Comparison of ENCODE assay signal across 9 mouse cellular contexts in genomic region chr12:80083937-80084336, GRCm38 (mm10). TPM values are rescaled to one million over a fixed set of nuclear protein-coding genes. Genes with fewer than 3 reads are reported as not detected.
A peak's percentile ranks its signal among the peaks of the same experiment; 100 is the strongest.
DNase-seq lines count a peak whose midpoint lies in the region; ATAC-seq and TF ChIP-seq lines count a peak whose summit lies in the region.
"Had no signal": no experiment of that assay in that cellular context is flagged by ENCODE, and none has a peak within 500 bp of the region (broad histone marks: within the 10 kb centered on the region; RNA-seq: fewer than 3 reads in every experiment).

No protein-coding gene starts in this region.

- no peak for TF ChIP-seq POLR2A in small intestine, adult 2 months (IDR thresholded peaks at IDR 0.05; ENCODE audit: low read depth, low read length)

- peaks cover 5% of the 10 kb centered on the region for H3K36me3 ChIP-seq in megakaryocyte, embryonic 14.5 days (replicated peaks; ENCODE audit: low read length)
- H3K36me3 ChIP-seq in embryonic facial prominence, embryonic 14.5 days (ENCODE audit: control insufficient read depth, insufficient read depth, low read length): no peaks in the 10 kb centered on the region
- no peaks in the 10 kb centered on the region for H3K36me3 ChIP-seq in small intestine, adult 2 months (ENCODE audit: control insufficient read depth, insufficient read depth, low read length)

- no peak for DNase-seq in embryonic facial prominence, embryonic 14.5 days (ENCODE audit: low spot score)
- peak; percentile 80 for DNase-seq in heart, postnatal 4 days
- peak; percentile 90 for DNase-seq in liver
- no peak for DNase-seq in left cerebral cortex, adult 18-20 months (ENCODE audit: low spot score in 2 of 2)

- H3K4me2 ChIP-seq in embryonic facial prominence, embryonic 14.5 days (ENCODE audit: low read depth, low read length): no peak overlapping the region

- ATAC-seq in megakaryocyte, adult 5-6 weeks (ENCODE audit: poor library complexity, severe bottlenecking): no peak
- ATAC-seq in embryonic facial prominence, embryonic 14.5 days (ENCODE audit: low read depth): 0 out of 2 replicates have a peak, but pooled peaks have one; percentile 71
- ATAC-seq in monocyte, adult 5-6 weeks (replicated peaks; ENCODE audit: insufficient number of reproducible peaks, low FRiP score, low TSS enrichment, poor library complexity, severe bottlenecking): no peak

- TF ChIP-seq CTCF in small intestine, adult 2 months (IDR thresholded peaks at IDR 0.05; ENCODE audit: extremely low read depth, insufficient read length, insufficient replicate concordance, low read depth, low read length): no peak

- no peaks in the 10 kb centered on the region for H3K27me3 ChIP-seq in megakaryocyte, embryonic 14.5 days (replicated peaks)
- H3K27me3 ChIP-seq in embryonic facial prominence, embryonic 14.5 days (replicated peaks; ENCODE audit: control insufficient read depth, insufficient read depth, low read length): no peaks in the 10 kb centered on the region
- H3K27me3 ChIP-seq in small intestine, adult 2 months (ENCODE audit: control insufficient read depth, insufficient read depth, low read length): no peaks in the 10 kb centered on the region
- H3K27me3 ChIP-seq: CH12.LX had no signal

- H3K4me1 ChIP-seq in megakaryocyte, embryonic 14.5 days: peaks cover 77% of the 10 kb centered on the region
- peaks cover 11% of the 10 kb centered on the region; the same call in 1 of the 2 replicates for H3K4me1 ChIP-seq in embryonic facial prominence, embryonic 14.5 days (ENCODE audit: control insufficient read depth, insufficient read depth, low read length)
- H3K4me1 ChIP-seq in small intestine, adult 2 months (ENCODE audit: control insufficient read depth, insufficient read depth, insufficient read length, low read length): peaks cover 23% of the 10 kb centered on the region; the same call in 1 of the 2 replicates

- no peak overlapping the region for H3K9ac ChIP-seq in embryonic facial prominence, embryonic 14.5 days (ENCODE audit: low read depth, low read length)

- H3K9me3 ChIP-seq in megakaryocyte, embryonic 14.5 days: 0 out of 2 replicates have a peak, but pooled peaks cover 5% of the 10 kb centered on the region
- no peaks in the 10 kb centered on the region for H3K9me3 ChIP-seq in embryonic facial prominence, embryonic 14.5 days (ENCODE audit: control insufficient read depth, low read length)

- peak overlapping the region; percentile 86 for H3K4me3 ChIP-seq in megakaryocyte, embryonic 14.5 days (replicated peaks)
- H3K4me3 ChIP-seq in embryonic facial prominence, embryonic 14.5 days (ENCODE audit: low read depth, low read length): no peak overlapping the region
- no peak overlapping the region for H3K4me3 ChIP-seq in small intestine, adult 2 months (ENCODE audit: low read depth, low read length)

- 19% methylated on average over 3 of the region's 3 CpGs for WGBS in embryonic facial prominence, embryonic 14.5 days
- 10% methylated on average over 3 of the region's 3 CpGs for WGBS in small intestine, adult 2 months

- H3K27ac ChIP-seq in embryonic facial prominence, embryonic 14.5 days (replicated peaks; ENCODE audit: low read depth, low read length): peak overlapping the region; percentile 4; the same call in 1 of the 2 replicates
- H3K27ac ChIP-seq in small intestine, adult 2 months (ENCODE audit: insufficient read depth, low read depth, low read length): peak overlapping the region; percentile 69

RNA-seq across cellular contexts. Expression of gene Zfp36l1, which starts 28.9 kb away (rescaled TPM):
- 206 and 219 TPM in 2 replicates for polyA plus RNA-seq in megakaryocyte, embryonic 14.5 days (2012; ENCODE audit: insufficient read depth, low replicate concordance)
- 15.6 and 21.0 TPM in 2 replicates for total RNA-seq in megakaryocyte, adult 5-6 weeks (2015)
- total RNA-seq in megakaryocyte, adult 5-6 weeks (2017): 3.8 and 5.4 TPM in 2 replicates
- 145 and 151 TPM in 2 replicates for polyA plus RNA-seq in embryonic facial prominence, embryonic 14.5 days (2014; fragmentation: Nextera tagmentation; extraction: Ambion mirVana)
- 100 to 1,000 TPM; 174 to 188 TPM for total RNA-seq in heart, postnatal 4 days (2021)
- 60.1 and 118 TPM in 2 replicates for polyA plus RNA-seq in small intestine, adult 2 months (2012; rRNA removed)
- total RNA-seq in monocyte, adult 5-6 weeks (2017): 42.9 to 74.7 TPM (median 44.7 TPM) in 3 replicates
- 10 to 100 TPM; 43.0 to 53.8 TPM for total RNA-seq in left cerebral cortex, adult 18-20 months (2021)

Comparison
In these comparisons a context has a peak if more than half of its experiments do, and no peak if none do; other contexts are left out.
1. DNase-seq: peak in heart, postnatal 4 days (single experiment) and liver (single experiment); none in embryonic facial prominence, embryonic 14.5 days (single experiment) and left cerebral cortex, adult 18-20 months (0 of 2).